Mouse (Mus musculus) urinary bladder, postnatal 14 days (tissue): ENCODE results near the gene Fam167b.

Experiments
- DNase-seq: peaks from one replicate; pipeline ENCODE4 v3.0.0; 2021; ENCODE audit warnings: low spot score

Fam167b gene

DNA sequence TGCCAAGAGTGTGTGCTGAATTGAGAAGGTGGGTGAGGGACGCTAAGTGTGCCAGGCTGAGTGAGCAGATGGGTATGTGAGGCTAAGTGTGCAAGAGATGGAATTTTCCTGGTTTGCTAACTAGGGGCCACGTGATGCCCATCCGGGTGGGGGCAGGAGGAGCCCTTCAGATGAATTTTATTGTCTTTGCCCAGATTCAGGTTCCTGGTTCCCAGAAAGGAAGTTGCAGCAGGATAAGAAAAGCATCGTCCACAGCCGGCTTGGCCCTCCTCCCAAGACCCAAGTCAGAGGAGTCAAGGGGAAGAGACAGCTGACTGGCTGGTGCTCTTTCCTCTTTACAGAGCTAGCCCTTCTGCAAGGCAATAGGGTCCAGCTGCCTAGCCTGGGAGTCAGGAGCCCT lies at the start of gene Fam167b:
Fam167b (minus strand) TSS at position 84 of the 400 bp plus-strand sequence.
- no peak for DNase-seq

DNA sequence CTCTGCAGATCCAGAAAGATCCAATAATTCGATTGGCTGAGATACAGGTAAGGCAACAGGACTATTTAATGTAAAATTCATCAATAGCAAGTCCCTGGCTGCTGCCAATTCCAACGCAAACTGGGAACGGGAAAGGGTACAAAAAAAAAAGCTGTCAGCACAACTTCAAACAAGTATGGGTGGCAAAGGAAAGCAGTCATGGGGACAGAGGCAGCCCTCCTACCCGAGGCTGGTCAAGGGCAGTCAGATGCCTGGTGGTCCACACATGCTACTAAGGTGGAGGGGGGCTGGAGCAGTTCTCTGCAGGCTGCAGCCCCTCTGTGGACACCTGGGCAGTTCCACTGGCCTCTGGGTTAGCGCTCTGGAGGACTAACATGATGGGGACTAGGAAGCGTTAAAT lies 47.7 kb upstream of the Fam167b start:
- DNase-seq, result no peak

- no peak for DNase-seq
Measured at GRCm38 (mm10) chr4:129625496-129625895, 47.1 kb upstream of the Fam167b start.

DNA sequence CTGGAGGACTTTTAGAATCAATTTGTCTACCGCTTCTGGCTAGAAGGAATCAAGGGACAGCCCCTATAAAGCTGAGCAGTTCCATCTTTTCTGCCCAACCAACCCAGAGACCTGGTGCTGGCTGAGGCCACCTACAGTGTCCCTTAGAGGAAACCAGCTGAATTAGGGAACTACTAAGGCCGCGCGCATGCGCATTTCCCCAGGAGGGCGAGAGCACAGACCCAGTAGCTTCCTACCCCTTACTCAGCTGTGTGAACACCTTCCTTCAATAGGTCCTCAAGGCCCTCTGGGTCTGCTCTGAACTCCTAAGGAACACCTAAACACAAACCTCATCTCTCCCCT lies 46.7 kb upstream of the Fam167b start:
- peak; percentile 41 for DNase-seq

DNA sequence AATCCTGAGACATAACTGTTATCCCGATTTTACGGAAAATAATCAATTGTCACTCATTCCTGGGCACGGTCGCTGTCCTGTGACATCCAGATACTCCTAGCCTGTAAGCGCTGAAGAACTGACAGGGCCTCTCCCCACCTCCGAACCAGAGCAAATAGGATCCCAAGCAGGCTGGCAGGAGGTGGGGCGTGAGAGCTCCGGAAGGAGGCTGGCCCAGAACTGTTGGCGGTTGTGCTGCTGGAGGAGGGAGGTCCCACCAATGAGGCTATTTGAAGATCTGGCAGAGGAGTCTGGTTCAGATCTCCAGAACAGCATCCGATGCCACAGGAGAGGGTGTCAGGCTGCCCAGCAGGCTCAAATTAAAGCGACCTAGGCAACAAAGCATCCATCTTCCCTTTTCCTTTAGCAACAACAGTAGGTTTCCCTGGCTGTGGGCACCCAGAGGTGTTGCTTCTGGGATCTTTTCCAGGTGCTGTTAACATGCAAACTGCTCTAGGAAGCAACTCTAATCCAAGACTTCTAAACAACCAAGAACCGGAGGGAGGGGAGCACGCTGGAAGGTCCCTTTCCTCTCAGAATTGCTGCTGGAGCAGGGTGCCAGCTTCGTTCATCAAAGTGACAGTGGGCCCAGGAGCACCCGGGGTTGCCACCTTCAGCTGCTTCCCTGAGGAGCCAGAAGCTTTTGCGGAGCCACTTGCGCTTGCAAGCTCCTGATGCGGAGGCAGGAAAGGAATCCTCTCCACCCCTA lies 46.1 kb upstream of the Fam167b start:
- DNase-seq, result peak; percentile 83

GRCm38 (mm10) chr4:129623681-129624091 lies 45.3 kb upstream of the Fam167b start, which contains the start of gene Ccdc28b:
Gene Ccdc28b (minus strand): TSS chr4:129623947.
- peak; percentile 53 for DNase-seq

DNA sequence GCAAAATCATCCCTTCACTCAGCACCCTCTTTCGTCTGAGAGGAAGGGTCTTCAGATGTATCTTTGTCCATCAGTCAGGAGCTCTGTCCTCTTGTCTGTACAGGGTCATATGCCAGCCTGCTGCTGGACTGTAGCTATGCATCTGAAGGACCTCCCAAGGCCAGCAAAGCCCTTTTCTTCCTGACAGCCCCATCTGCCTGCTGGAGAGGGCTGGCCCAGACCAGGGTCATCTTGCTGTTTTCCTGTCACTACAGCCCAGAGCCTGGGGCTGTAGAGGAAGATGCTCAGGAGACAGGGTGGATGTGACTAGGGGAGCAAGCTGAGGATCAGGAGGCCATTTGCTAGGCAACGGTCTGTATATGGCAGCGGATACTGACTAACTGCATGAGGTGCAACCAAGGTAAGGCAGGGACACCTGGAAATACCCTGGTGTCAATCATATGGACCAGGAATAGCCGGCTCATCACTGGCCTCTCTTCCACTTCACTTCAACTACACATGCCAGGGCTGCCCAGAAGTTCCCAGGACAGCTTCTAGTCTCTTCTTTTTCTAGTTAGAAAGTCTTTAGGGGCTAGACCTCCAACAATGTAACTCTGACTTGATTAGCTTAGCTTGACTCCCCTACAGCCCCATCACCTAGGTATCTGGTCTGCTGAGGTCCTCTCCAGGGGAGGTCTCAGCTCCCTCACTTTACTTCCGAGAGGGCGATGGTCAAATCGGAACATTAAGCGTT lies 44.6 kb upstream of the Fam167b start:
- DNase-seq, result no peak

DNA sequence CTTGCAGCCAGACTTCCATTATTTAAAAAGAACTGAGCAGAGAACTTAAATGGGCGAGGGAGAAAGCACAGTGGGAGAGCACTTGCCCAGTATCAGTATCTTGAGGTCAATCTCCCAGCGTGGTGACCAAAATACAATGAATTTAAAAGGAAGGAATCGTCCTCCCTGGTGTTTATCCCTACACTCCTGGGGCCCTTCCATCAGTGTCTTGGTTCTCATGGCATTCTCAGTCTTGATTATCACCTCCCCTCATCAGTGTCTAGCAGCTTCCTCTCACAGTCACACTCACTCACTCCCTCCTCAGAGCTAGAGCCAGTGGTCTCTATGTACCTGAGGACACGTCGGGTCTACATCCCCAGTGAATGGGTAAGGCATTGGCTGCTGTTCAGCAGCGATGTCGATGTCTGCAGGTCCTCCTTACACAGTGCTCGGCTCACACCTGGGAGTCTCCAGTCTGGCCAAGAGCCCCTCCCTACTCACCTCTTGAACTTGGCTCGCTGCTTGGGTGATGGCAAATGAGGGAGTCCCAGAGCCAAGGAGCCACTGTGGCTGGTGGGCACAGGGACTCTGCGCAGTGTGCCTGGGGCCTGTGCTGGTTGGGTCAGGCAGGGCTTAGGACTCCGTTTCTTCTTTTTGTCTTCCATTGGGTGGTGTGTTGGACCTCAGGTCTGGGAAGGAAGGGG lies 43.9 kb upstream of the Fam167b start:
- no peak for DNase-seq

DNA sequence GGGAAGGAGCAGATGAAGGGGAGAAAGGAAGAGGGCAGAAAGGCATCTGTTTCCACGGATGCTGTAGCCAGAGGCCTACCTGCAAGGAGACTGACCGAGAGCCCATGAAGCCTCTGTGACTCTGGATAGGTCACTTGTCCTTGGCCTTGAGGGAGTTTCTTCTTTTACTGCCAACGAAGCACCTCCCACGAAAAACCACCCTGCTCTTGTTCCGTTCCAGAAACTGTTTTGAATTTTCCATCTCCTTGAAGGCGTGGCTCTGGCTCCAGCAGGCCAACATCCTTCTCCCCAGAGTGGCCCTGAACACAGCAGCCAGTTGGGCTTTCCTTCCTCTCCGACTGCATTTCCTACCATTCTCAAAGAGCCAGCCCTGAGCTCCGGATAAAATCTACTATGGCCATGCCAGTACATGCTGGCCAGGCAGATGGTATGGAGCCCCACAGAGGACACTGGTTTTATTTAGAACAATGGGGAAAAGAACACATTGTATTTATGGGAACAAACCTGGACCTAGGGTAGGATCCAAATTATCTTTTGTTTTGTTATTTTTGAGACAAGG lies 43.0 kb upstream of the Fam167b start:
- DNase-seq, result no peak

DNA sequence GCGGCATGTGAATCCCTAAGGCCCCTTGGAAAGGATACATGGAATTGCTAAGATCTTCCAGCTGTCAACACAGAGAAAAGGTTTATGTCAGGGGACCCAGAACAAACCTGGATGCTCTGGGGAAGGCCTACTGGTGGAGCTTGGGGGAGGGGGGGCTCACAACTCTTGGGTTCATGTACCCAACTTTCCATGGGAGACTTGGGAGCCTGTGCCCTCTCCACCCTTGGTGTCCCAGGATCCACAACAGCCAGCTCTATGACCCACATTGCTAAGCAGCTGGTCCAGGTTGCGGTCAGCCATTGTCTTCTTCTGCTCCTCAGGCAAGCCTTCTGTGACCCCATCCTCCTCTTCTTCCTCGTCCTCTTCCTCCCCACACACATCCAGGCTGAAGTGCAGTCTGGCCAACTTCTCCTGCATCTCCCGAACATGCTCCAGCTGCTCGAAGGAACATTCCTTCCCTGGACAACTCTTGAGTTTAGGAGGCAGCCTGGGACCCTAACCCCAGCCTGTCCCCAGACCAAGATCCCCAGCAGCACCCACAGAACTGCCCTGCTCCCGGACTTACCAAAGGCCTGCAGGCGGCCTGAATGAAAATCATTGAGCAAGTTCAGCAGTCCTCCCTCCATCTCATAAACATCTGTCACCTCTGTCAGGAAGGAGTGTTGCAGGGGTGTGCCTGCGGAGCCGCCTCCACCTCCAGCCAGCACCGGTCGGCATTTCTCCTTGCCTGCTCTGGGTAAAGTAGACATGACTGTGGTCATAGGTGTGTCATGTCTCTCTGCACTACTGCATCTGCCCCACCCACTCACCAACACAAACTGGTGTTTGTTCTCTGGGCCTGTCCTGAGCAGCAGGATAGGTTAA lies 42.3 kb upstream of the Fam167b start:
- DNase-seq, result no peak

- DNase-seq, result peak; percentile 97
Measured at GRCm38 (mm10) chr4:129618786-129619691, 40.7 kb upstream of the Fam167b start, which contains the start of gene Iqcc. Gene Iqcc (minus strand): TSS chr4:129619099.

DNA sequence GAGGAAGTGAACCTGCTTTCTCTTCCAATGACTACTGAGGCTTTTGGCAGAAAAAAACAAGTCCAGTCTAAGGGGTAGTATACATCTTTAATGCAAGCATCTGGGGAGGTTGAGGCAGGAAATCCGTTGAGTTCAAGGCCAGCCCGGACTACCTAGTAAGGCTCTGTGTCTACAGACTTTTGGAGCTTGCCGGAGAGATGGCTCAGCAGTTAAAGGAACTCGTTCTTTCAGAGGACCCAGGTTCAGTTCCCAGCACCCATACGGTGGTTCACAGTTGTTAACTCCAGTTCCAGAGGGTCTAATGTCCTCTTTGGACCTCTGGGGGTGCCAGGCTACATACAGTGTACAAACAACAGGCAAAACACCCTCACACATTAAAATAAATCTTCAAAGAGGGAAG lies 39.7 kb upstream of the Fam167b start:
- no peak for DNase-seq

- DNase-seq, result no peak
Measured at GRCm38 (mm10) chr4:129617121-129617641, 38.8 kb upstream of the Fam167b start.

DNA sequence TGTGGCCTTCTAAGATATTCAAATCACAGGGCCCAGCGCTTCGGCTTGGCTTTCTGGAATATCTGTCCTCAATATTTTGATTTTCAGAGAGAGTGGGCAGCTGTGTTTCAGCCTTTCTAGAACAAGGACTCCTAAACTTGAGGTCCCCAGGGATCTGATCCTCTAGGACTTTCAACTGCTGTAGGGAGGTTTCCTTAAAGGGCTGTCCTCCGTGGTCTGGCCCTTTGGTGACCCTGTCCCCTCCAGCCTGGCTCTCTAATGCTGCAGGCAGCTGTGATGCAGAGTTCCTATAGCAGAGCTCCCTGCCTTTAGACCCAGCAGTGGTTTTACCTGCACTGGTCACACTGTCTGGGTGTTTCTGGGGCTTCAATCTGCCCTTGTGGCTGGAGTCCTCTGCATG lies 38.3 kb upstream of the Fam167b start:
- DNase-seq, result no peak

DNA sequence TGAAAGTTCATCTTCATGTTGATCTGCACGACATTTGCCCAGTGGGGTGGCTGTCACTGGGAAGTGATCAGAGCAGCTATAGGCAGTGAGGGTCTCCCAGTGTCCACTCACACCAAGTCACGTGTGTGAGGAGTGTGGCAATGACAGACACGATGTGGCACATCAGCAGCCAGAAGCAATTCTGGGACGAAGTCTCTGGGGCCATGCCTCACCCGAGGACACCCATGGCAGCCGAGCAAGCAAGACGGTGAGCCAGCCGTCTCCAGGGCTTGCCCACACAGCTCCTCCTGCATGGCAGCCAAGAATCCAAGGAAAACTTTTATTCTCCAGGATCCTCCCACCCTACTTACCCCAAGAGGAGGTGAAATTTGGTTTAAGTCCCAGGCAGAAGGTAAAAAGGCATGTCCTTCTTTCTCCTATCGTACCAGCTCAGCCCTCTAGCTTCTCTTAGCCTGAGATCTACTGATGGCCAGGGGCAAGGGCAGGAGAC lies 37.5 kb upstream of the Fam167b start:
- DNase-seq, result no peak

DNA sequence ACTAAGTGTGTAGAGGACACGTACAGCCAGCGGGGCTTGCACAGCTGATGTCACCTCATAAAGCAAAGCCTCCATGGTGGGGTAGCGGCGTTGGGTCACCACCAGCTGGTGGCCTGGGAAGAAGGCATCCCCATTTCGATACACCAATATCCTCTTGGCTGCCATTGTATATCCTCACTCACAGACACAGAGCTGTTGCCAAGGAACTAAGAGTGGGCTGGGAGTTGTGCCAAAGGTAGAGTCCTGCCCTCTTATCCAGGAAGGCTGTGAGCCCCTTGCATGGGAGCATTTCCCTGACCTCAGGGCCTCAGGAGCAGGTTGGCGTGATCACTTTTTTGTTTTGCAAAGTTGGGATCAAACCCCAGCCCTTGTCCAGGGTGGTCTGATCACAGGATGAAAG lies 35.7 kb upstream of the Fam167b start, which contains the start of gene Dcdc2b:
Dcdc2b (minus strand) TSS at position 165 of the 400 bp plus-strand sequence.
- DNase-seq, result no peak

GRCm38 (mm10) chr4:129610472-129610871 lies 32.1 kb upstream of the Fam167b start:
- DNase-seq, result no peak

- no peak for DNase-seq
Measured at GRCm38 (mm10) chr4:129610026-129610425, 31.7 kb upstream of the Fam167b start.

DNA sequence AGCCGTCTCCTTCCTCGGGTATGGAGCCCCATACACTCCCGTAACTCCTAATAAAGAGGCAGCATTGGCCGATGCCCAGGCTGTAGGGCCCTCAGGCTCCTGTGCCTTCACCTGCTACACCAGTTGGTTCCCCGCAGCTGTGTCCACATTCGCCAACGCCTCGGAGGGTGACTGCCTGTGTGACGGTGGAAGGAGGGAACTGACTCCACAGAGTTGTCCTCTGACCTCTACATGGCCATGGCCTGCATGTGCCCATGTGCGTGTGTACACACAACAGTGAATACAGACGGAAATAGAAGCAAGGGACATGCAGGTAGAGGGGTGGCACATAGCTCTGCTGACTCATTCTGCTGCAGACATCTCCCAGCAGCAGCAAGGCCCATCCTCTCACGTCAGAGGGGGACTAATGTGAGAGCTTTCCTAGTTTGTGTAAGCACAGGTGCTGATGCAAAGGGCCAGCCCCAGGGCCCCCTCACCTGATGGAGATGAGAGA lies 30.8 kb upstream of the Fam167b start:
- no peak for DNase-seq
